Mouse (Mus musculus) ovary, postnatal 36 days (tissue): ENCODE measurements around the gene Clptm1.
"Not testable (repeated sequence)": the region's sequence is repeated elsewhere in the genome, so short reads cannot be mapped to it uniquely, and the experiment has no call there.

ENCODE experiments used
- DNase-seq: peaks from one replicate; pipeline ENCODE4 v3.0.0; 2022; ENCODE audit warnings: low spot score, mixed read lengths

The Clptm1 gene

DNA sequence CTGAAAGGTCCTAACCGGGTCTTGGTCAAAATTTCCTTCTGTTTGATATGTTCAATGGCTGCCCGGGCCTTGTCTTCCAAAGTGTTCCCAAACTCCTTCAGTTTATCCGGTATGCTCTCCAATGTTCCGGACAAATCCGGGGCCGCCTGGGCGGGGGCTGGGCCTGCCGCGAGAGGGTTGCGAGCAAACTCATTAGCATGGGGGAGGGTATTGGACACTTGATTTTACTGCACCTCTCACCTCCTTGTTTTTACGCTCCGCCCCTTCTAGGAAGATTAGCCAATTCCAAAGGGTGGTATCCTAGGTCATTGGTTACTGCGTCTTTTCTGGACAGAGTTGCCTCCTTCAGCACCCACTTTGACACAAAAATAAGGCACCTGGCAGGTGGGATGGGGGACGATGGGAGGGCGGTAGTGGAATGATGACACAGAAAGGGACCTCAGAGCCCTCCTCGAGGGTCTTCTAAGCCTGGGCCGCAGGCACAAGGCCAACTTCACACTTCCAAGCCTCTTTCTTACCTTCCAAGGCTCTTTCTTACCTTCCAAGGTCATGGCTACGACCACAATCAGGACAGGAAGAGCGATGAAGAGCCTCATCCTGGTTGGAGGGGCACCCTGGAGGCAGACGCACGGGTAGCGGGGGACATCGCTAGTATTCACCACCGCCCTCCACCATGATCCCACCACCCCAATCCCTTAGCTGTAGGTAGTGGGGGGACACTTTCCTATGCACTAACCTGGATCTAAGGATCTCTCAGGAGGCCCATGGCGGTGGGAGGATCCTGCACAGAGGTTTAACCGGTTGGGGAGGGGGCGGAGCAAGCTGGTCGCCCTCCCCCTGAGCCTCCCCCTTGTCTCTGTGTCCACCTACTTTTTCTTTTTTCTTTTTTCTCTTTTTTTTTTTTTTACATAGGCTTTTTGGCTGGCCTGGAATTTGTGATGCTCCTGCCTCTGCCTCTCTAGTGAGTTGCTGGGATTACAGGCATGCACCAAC, 27.3 kb upstream of the Clptm1 start, which contains the start of gene Apoc1:
Gene Apoc1, minus strand, starts transcription at position 788 of the 993 bp plus-strand sequence.
- DNase-seq: peak; percentile 44

DNA sequence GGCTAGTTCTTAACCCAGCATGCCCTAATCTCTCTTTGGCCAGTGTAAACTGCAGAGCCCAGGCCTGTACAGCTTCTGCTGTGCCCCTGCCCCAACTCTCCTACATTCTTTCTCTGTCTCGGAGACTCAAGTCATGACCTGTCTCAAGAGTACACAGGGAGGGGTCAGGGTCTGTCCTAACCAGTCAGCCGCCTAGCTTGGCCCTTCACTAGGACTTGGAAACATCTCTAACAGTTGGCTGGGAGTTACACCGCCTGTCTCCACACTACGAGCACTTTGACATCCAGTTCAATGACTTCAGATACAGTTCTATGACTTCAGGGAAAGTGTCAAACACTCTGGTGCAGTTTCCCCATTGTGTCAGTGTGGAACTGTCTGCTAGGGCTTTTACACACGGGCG, 26.6 kb upstream of the Clptm1 start:
- DNase-seq: no peak

DNA sequence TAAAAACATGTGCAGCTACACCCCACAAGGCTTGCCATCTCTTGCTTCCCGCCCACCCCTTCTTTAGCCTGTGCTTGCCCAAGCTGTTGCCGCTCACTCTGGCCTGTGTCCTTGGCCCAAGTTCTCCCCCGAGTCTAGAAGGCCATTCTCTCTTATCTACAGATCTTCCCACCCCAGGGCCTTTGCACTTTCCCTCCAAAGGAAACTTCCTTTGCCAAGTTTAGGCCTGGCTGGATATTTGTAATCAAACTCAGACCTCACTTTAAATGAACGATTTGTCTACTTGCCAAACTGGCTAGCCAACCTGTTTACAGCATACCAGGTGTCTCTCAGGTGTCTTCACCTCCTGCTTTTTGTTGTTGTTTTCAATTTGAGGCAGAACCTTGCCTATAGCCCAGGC, 26.0 kb upstream of the Clptm1 start:
- no peak for DNase-seq

DNA sequence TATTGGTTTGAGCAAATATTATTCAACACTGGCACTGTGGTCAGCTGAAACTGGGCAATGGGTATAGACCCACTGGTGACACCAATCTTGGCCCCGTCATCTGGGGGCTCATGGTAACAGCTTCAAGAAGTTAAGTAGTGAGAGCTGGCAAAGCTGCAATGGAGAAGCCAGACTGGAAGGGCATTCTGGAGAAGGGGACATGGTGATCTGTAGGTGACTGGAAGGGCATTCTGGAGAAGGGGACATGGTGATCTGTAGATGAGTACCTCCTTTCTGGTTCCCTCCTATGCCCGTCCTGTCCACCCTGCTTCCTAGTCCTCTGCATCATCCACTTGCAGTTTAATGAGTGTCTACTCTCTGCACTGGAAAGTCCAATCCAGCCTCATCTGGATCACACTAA, 23.8 kb upstream of the Clptm1 start:
- DNase-seq: no peak

DNA sequence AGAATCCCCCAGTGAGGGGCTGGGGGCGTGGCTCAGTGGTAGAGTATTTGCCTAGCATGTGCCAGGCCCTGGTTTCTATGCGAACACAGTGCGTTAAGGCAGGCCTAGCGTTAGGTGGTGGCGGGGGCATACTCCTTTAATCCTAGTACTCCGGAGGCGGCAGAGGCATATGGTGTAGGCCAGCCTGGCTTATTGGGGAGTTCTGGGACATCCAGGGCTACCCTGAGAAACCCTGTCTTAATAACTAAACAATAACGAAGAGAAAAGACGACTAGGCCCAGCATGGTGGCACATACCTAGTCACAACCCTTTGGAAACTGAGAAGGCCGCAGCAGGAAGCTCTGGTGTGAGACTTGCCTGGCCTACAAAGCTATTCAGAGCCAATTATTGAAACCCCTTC, 23.3 kb upstream of the Clptm1 start:
- DNase-seq: no peak

DNA sequence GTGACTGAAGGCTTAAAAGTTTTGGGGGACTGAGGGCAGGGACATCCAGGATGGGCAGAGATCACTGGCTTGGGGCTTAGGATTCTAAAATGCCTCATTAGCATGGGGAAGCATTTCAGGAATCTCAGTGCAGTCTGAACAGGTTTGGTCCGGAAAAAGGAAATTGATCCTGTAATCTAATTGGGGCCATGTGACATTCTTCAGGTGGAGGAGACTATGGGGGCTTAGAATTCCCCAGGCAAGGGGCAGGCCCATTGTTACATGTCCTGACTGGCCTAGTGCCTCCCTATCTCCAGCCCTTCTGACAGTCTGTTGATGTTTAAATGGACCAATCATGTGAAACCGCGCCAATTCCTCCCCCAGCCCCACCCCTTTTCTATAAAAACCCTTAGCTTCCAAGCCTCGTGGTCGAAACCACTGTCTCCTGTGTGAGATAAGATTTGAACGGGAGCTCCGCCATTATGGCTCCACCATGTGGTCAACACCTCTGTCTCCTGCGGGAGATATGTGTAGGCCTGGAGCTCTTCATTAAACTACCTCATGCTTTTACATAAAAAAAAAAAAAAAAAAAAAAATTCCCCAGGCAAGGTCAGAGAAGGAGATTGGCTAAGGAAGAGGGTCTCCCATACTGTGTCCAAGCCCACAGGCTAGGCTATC, 22.2 kb upstream of the Clptm1 start:
- DNase-seq: not testable (repeated sequence)

DNA sequence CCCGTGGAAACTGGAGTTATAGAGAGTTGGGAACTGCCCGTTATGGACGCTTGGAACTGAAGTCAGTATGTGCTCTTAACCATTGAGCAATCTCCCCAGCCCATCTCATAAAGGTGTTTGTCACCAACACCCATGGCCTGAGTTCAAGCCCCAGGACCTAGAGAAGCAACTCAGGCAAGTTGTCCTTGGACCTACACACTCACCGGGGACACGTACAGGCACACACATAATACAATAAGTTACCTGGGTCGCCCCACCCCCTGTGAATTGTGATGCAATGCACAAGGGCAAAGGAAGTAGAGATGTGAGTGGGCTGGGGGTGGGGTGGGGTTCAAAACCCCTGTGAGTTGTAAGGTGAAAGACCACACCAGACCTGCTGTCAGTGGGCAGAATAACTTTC, 21.7 kb upstream of the Clptm1 start:
- DNase-seq: no peak

DNA sequence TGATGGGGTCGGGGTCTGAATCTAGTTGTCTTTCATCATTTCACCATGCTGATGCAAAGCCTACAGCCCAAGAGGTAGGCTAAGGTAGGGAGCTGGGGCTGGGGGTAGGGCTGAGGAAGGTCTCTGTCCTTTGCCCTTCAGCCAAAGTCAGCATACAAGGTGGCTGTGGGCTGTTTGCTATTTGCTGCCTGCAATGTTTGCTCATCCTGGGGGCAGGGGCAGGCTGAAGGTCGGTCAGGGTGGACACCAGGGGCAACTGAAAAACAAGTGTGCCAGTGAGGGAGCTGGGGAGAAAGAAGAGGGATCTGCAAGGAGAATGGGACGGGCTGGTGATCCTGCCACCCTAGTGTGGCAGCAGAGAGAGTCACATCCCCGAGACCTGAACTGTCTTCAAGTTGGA, 20.5 kb upstream of the Clptm1 start:
- DNase-seq: no peak

DNA sequence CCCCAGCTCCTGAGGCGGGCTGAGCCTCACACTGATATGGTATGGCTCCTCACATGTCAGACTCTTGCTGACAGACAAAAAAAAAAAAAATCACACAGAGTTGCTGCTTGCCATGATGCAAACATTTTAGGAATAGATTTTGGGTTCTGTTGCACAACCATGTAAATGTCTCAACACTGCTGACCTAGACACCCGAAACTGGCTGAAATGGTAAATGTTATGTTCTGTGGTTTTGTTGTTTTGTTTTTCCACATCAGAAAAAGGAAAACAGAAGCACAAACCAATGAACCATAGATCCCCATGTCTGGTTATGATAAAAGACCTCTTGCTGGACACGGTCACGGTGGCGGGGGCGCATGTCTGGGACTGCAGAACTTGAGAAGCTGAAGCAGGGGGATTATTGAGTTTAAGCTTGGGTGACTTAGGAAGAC, 19.0 kb upstream of the Clptm1 start:
- no peak for DNase-seq

DNA sequence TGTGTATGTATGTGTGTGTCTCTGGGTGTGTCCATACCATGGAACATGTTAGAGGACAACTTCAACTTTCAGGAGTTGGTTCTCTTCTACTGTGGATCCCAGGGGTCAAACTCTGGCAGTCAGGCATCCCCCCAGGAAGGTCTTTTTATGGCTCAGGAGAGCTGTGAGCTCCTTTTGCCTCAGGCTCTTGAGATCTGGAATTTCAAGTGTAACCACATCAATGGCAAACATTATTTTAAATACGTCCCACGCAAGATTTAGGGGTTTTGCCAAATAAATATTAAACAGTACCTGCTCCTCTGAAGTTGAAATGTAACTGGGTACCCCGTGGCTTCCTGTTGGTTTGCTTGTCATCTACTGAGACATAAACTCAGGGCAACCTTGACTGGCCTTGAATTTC, 18.1 kb upstream of the Clptm1 start:
- DNase-seq: no peak

DNA sequence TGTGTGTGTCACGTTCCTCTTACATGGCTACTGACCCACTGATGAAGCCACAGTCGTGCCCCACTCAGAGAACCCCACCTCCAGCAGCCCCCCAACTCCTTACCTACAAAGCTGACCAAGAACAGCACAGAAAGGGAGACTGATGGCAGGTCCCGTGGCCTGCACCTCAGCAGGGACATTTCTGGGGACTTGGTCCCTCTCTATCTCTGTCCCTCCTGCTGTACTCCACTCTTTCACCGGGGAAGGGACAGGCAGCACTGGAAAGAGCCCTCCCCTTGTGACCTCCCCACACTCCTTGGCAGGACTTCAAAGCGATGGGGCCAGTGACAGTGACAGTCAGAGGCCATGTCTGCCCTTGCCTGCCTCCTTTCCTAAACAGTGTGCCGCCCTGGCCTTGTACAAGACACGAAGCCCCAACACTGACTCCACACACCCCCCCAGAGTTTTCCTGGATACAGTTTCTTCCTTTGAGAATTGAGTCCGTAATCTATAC, 16.4 kb upstream of the Clptm1 start, which contains the start of the genes Gm44805 and Apoc4:
Gene Gm44805, minus strand, starts transcription at position 222 of the 493 bp plus-strand sequence.
Gene Apoc4, minus strand, starts transcription at position 278 of the 493 bp plus-strand sequence.
- DNase-seq: no peak

DNA sequence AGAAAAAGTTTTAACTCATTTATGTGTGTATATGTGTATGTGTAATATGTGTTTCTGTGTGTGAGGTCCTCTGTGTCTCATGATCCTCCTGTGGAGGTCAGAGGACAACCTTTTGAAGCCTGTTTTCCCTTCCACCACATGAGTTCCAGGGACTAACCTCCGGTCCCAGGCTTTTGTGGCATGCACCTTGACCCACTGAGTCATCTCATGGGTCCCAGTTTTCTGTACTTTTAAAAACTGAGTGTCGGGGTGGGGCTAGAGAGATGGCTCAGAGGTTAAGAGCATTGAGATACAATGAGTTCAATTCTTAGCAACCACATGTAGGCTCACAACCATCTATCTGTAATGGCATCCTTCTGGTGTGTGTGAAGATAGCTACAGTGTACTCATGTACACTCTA, 15.9 kb upstream of the Clptm1 start:
- no peak for DNase-seq

DNA sequence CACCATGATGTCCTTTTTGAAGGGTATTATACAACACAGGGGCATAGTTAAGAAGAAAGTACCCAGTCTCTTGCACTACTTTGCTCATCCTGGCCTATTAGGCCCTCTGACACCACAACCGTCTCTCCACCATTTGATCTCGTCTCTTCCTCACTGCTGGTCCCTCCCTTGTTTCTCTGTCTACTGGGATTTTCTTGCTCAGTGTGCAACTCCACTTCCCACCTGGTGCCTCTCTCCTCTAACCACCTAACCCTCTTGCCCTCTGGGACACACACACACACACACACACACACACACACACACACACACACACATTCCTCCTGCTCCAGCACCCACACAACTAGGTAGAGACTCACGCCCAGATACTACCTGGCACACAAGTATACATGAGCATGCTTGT, 14.1 kb upstream of the Clptm1 start:
- DNase-seq: no peak

DNA sequence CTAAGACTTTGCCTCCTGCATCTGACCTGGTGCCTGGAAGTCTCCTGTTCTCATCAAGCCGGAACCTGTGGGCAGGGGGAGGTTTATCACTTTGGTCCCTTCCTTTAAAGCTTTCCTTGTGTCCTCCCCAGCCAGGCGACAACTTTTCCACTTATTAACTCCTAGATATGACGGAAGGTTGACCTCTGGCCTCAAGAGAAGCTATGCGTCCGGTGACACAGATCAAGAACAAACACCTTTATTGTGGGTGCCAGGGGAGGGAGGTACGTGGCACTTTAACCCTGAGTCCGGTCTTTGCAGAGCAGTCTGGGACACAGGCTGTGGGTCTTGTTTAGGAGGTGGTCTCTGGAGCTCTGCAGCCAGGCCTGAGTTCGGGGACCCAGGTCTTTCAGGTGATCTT, 13.0 kb upstream of the Clptm1 start, which contains the start of gene Apoc2:
Gene Apoc2, minus strand, starts transcription at position 70 of the 400 bp plus-strand sequence.
- no peak for DNase-seq

DNA sequence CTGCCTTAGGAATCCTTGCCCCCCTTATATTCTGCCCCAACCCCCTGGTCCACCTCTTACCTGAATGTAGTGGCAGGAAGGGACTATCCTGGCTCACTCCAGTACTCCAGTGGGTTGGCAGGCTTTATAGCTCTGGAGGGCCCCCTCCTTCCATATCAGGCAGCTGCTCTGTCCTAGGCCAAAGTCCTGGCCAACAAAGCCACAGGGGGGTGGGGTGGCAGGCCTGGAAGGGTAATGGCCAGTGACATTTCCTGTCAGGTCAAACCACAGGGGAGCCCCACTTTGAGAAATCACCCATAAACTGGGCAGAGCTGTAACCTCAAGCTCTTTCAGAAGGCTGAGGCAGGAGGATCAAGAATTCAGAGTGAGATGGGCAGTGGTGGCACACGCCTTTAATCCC, 11.8 kb upstream of the Clptm1 start:
- DNase-seq: no peak

DNA sequence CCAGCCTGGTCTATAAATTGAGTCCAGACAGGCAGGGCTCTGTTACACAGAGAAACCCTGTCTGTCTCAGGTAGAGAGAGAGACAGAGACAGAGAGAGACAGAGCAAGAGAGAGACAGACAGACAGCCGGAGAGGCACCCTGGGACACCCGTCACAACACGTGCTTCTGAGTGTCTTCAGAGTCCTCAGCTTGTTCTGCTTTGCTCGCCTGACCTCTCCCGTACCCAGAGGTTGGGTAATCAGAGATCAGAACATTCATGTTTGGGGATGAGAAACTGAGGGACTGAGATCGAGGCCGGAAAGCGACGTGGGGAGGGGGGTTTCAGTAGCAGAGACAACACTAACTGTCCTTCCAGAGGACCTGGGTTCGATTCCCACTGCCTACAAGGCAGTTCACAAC, 11.0 kb upstream of the Clptm1 start:
- no peak for DNase-seq

DNA sequence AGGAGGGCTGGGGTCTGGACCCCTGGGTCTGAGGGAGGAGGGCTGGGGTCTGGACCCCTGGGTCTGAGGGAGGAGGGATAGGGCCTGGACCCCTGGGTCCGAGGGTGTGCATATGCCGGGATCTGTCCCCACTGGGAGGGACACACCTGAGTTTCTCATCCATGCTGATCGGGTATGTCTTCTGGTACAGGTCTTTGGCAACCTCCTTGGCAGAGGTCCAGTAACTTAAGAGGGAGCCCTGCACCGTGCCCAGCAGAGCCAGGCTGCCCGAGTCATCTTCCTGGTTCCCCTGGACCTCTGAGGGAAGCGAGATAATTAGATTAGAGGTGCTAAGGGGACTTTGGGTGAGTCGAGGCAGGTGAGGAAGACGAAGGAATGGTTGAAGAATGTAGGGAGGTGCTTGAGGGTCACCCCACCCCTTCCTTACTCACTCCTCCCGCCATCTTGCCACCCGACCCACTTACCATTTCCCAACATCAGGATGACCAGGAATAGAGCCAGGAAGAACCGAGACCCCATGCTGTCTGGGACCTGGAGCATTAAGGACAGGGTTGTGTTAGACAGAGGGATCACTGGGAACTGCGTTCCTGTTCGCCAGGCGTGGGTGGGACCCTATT, 8.4 kb upstream of the Clptm1 start:
- DNase-seq: no peak

DNA sequence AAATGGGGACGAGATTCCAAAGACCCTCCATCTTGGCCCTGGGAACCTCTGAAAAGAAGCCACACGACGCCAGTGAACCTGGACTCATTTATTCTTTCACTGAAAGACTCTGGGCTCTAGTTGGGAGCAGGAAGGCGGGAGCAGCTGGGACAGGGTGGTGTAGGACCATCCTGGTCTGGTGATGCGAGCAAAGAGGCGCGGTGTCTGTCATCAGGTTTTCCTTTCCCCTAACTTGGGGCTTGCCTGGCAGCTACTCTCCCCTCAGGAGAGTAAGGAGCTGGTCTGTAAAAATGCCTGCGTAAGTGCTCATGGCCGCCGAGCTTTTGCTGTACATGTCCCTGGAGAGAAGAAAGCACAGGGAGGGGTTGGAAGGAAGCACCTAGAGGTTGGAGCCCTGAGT, 6.7 kb upstream of the Clptm1 start:
- no peak for DNase-seq

DNA sequence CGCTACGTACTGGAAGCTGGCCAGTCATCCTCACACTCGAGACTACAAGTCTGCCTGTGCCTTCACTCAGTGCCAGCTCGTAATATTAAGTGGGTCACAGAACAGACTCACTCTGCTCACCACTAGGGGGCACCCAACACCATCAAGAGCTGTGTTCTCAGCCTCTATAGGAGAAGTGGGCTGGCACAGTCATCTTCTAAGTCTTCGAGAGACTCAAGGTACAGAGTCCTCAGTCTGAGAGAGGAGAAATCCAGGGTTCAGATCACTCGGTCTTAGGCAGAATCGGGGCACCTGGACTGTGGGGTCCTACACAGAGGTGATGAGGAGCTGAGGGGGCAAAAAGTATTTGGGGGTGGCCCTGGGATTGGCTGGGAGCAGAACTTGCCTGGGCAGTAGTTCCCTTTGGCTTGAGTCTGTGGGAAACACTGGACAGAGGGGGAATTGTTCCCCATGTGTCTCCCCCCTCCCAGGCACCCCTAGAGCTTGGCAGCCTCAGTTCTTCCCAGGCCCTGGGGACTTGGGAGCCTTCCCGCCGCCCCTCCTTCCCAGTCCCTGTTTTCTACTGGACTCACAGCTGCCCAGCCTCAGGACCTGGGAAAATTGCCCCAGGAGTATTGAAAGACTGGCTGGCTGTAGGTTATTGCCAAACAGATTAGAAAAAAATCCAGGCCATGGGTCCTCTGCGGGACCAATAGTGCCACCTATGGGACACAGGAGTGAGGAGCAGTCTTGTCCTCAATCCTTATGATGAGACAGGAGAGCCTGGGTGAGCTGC, 4.3 kb upstream of the Clptm1 start:
- DNase-seq: peak; percentile 82

DNA sequence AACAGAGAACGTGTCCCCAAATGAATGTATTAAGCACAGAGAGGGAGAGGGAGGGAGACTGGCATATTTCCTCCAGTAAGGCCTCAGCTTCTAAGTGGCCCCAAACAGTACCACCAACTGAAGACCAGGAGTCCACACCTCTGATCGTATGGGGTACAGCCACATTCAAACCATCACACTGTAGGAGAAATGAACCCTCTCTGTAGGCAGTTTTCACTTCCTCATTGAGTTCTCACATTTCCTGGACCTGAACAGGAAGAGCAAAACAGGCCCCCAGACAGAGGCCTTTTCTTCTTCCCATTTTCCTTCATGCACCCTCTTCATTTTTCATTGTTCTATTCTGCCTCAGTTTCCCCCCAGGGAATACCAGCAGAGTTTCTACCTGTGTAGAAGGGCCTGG, 2.6 kb upstream of the Clptm1 start:
- DNase-seq: no peak

DNA sequence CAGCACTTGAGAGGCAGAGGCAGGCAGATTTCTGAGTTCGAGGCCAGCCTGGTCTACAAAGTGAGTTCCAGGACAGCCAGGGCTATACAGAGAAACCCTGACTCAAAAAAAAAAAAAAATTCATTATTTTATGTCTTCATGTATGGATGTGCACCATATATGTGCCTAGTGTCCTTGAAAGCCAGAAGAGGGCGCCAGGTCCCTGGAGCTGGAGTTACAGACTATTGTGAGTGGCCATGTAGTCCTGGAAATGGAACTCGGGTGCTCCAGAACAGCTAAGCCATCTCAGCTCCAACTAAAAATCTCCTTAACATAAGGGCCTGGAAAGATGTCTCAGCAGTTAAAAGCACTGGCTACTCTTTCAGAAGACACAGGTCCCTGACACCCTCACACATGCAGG, 1.9 kb upstream of the Clptm1 start:
- DNase-seq: no peak
